Mouse (Mus musculus): ENCODE data around the gene Frmpd4.

GRCm38 (mm10) chrX:167719564-167719981, 857.5 kb downstream of the Frmpd4 start:
- TF ChIP-seq CTCF (IDR thresholded peaks at IDR 0.05; ENCODE audit: insufficient read depth, low read length) = no peak
- no peak for TF ChIP-seq POLR2A (IDR thresholded peaks at IDR 0.05; ENCODE audit: borderline replicate concordance, extremely low read depth, low read depth, low read length)

Measured in lung, adult 2 months (tissue).